In the genomic region with DNA sequence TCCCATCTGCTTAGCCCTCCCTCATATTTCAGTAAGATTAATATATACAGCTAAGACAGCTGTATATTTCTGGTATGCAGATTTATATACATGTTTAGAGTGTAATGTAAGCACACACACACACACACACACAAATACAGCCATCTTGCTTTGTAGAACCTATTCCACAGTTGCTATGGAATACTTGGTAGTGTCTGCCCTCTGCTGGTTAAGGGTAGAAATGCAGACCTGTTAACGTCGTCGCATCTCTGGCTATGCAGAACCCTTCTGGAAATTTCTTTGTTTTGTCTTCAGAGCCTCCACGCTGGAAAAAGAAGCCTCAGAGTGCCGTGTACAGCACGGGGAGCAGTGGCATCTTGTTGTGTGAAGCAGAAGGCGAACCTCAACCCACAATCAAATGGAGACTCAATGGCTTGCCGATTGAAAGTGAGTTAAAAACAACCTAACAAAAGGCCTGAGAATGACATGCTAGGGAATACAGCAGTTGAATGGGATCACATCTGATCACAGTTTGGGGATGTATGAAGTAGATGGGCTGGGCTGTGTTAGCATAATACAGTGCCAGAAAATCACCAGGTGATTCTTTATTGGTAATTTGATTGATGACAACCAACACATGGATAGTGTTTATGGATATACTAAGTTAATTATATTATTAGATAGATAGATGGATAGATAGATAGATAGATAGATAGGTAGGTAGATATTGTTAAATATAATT, we compare ENCODE assay signal across 9 mouse cellular contexts.
DNase-seq lines count a peak whose midpoint lies in the region; ATAC-seq and TF ChIP-seq lines count a peak whose summit lies in the region.
"Had no signal": no experiment of that assay in that cellular context is flagged by ENCODE, and none has a peak within 500 bp of the region (broad histone marks: within the 10 kb centered on the region; RNA-seq: fewer than 3 reads in every experiment).

No protein-coding gene starts in this region.

- ATAC-seq in G1E (ENCODE audit: extremely low read depth, insufficient number of reproducible peaks, low FRiP score, poor library complexity, severe bottlenecking): no peak
- ATAC-seq in hindbrain, embryonic 13.5 days (ENCODE audit: low FRiP score): peak; percentile 83

- no peak overlapping the region for H3K27ac ChIP-seq in embryonic fibroblast, embryonic 13.5 days (ENCODE audit: insufficient read depth, low read length)
- peak overlapping the region; percentile 53 for H3K27ac ChIP-seq in hindbrain, embryonic 13.5 days
- H3K27ac ChIP-seq: limb, embryonic 15.5 days had no signal

- H3K9me3 ChIP-seq in G1E (replicated peaks): no peaks in the 10 kb centered on the region
- no peaks in the 10 kb centered on the region for H3K9me3 ChIP-seq in hindbrain, embryonic 13.5 days
- H3K9me3 ChIP-seq: limb, embryonic 15.5 days had no signal

- no peak for DNase-seq in G1E (ENCODE audit: low spot score)
- peak; percentile 38 for DNase-seq in adrenal gland, postnatal 25 days
- DNase-seq in layer of hippocampus, adult 9-11 months: peak; percentile 70
- DNase-seq in lung, postnatal 14 days: peak; percentile 65
- peak; percentile 84 for DNase-seq in retina, postnatal 1 day
- DNase-seq in urinary bladder, postnatal 4 days (ENCODE audit: low spot score in 2 of 2): peak; percentile 18 to 60

- no peaks in the 10 kb centered on the region for H3K36me3 ChIP-seq in G1E (replicated peaks)
- H3K36me3 ChIP-seq in hindbrain, embryonic 13.5 days: peaks cover 6% of the 10 kb centered on the region
- H3K36me3 ChIP-seq: limb, embryonic 15.5 days had no signal

- H3K4me3 ChIP-seq in G1E (ENCODE audit: low read depth, low read length): no peak overlapping the region
- H3K4me3 ChIP-seq in embryonic fibroblast, embryonic 13.5 days (ENCODE audit: insufficient read depth, low read length): no peak overlapping the region
- no peak overlapping the region for H3K4me3 ChIP-seq in hindbrain, embryonic 13.5 days
- H3K4me3 ChIP-seq: limb, embryonic 15.5 days had no signal

- no peak overlapping the region for H3K9ac ChIP-seq in hindbrain, embryonic 13.5 days
- H3K9ac ChIP-seq: limb, embryonic 15.5 days had no signal

- WGBS in hindbrain, embryonic 13.5 days: 13% methylated on average over 8 of the region's 8 CpGs

- peak; percentile 15; the same call in 1 of the 2 replicates for TF ChIP-seq CTCF in G1E (IDR thresholded peaks at IDR 0.05; ENCODE audit: low read depth, low read length)
- TF ChIP-seq CTCF in embryonic fibroblast, embryonic 13.5 days (IDR thresholded peaks at IDR 0.05; ENCODE audit: borderline replicate concordance, insufficient read depth, low read length): 0 out of 2 replicates have a peak, but pooled peaks have one; percentile 1

- no peak overlapping the region for H3K4me2 ChIP-seq in hindbrain, embryonic 13.5 days
- H3K4me2 ChIP-seq: limb, embryonic 15.5 days had no signal

- no peaks in the 10 kb centered on the region for H3K27me3 ChIP-seq in G1E (ENCODE audit: insufficient read depth, low read length)
- H3K27me3 ChIP-seq in hindbrain, embryonic 13.5 days: no peaks in the 10 kb centered on the region
- H3K27me3 ChIP-seq: limb, embryonic 15.5 days had no signal

- H3K4me1 ChIP-seq in G1E (ENCODE audit: insufficient read depth, low read depth, low read length): no peaks in the 10 kb centered on the region
- H3K4me1 ChIP-seq in embryonic fibroblast, embryonic 13.5 days (ENCODE audit: control insufficient read depth, insufficient read depth, low read length): no peaks in the 10 kb centered on the region
- H3K4me1 ChIP-seq in hindbrain, embryonic 13.5 days (replicated peaks): no peaks in the 10 kb centered on the region; the same call in 1 of the 2 replicates
- H3K4me1 ChIP-seq: limb, embryonic 15.5 days had no signal

- no peak for TF ChIP-seq POLR2A in embryonic fibroblast, embryonic 13.5 days (IDR thresholded peaks at IDR 0.05; ENCODE audit: low read depth, low read length)
